Mouse (Mus musculus): ENCODE results near the gene Tomm40l. TPM values are rescaled to one million over a fixed set of nuclear protein-coding genes. Genes with fewer than 3 reads are reported as not detected.

Gene Tomm40l
- polyA plus RNA-seq, 1 experiment from 2014 or later, result 60.7 TPM

DNA sequence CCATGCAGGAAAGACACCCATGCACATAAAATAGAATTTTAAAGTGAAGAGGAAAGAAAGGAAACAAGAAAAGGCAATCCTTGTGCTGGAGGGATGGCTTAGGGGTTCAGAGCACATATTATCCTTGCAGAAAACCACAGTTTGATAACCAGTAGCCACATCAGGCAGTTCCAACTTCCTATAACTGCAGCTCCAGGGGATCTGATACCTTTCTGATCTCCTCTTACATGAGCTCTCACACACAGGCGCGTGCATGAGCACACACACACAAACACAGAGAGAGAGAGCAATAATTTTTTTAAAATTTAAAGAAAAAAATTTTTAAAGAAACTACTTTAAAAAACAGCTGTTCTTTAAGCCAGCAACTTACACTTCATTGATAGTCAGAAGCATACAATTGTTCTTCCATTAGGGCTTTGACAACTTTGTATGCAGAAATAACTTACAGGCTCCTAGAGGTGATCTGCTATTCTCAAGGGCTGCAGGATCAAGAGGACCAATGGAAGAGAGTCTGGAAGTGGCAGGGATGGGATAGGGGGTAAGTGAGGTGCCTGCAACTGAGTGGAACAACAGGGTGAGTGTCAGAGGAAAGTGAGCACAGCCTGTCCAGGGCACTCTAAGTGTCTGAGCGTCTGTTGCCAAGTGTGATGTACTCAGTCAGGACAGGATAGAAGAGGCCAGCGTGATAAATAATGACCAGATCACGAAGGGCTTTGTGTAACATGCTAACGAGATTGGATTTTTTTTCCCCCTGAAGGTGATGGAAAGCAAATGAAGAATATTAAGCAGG is 16.4 kb downstream of the Tomm40l start:
- ATAC-seq (replicated peaks; ENCODE audit: extremely low read depth, insufficient read depth, low FRiP score), result no peak
- Histone ChIP-seq H3K27ac (ENCODE audit: low read length) (no peak overlapping the region), H3K36me3 (ENCODE audit: control insufficient read depth, insufficient read depth) (no peaks in the 10 kb centered on the region), H3K9ac (ENCODE audit: low read length) (no peak overlapping the region), H3K4me3 (ENCODE audit: low read length) (no peak overlapping the region), H3K9me3 (replicated peaks; ENCODE audit: control insufficient read depth, low read length) (no peaks in the 10 kb centered on the region), H3K27me3 (ENCODE audit: control insufficient read depth, insufficient read depth, low read length) (no peaks in the 10 kb centered on the region), H3K4me2 (ENCODE audit: low read depth, low read length) (no peak overlapping the region), H3K4me1 (ENCODE audit: control insufficient read depth, insufficient read depth, low read length) (no peaks in the 10 kb centered on the region)
- 55% methylated on average over 6 of the region's 6 CpGs for WGBS

DNA sequence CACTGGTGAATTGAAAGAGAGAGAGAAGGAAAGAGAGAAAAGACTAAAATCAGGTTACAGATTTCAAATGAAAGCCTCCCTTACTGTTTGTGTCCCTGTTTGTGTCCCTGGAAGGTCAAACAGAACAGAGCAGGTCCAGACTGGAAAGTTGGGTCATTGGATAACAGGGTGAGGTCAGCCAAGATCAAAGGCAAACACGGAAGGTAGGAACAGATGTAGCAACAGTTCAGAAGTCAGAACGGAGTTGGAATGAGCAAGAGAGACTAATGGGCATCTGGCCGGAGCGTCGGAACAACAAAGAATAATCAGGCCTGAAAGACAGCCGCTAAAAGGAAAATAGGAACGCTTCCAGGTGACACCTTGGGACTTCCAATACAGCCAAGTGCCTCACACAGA is 18.1 kb downstream of the Tomm40l start:
- ATAC-seq (replicated peaks; ENCODE audit: extremely low read depth, insufficient read depth, low FRiP score), result no peak
- Histone ChIP-seq H3K9ac (ENCODE audit: low read length) (no peak overlapping the region), H3K4me2 (ENCODE audit: low read depth, low read length) (no peak overlapping the region), H3K9me3 (replicated peaks; ENCODE audit: control insufficient read depth, low read length) (no peaks in the 10 kb centered on the region), H3K27me3 (ENCODE audit: control insufficient read depth, insufficient read depth, low read length) (no peaks in the 10 kb centered on the region), H3K27ac (ENCODE audit: low read length) (no peak overlapping the region), H3K4me3 (ENCODE audit: low read length) (no peak overlapping the region), H3K4me1 (ENCODE audit: control insufficient read depth, insufficient read depth, low read length) (no peaks in the 10 kb centered on the region), H3K36me3 (ENCODE audit: control insufficient read depth, insufficient read depth) (no peaks in the 10 kb centered on the region)
- 62% methylated on average over 7 of the region's 7 CpGs for WGBS

DNA sequence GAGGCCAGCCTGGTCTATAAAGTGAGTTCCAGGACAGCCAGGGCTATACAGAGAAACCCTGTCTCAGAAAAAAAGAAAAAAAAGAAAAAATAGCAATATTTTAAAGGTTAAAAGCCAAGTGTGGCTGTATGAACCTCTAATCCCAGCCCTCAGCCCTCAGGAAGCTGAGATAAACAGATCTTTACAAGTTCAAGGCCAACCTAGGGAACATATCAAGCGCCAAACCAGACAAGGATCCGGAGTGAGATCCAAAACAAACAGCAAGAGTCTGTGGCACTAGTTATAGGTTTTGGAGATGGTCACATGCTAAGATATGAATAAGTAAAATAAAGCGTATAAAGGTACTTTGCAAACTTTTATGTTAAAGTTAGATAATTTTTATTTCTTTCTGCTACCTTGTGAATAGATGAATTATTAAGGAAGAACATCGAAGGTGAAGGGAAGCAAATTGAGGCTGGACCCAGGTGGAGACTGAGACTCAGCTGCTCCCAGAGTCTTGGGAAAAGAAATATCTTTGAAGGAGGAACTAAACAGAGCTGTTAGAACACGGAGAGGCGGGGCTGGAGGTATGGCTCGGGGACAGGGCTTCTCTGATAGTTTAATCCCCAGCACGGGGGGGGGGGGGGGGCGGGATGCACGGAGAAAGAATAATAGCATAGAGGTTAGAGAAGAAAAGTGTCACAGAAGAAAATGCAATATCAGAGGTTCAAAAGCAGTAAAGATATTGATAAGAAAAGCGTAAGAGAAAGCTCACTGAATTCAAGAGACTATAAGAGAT is 18.7 kb downstream of the Tomm40l start:
- H3K27ac ChIP-seq (ENCODE audit: low read length), result no peak overlapping the region
- H3K9me3 ChIP-seq (replicated peaks; ENCODE audit: control insufficient read depth, low read length), result no peaks in the 10 kb centered on the region
- H3K27me3 ChIP-seq (ENCODE audit: control insufficient read depth, insufficient read depth, low read length), result no peaks in the 10 kb centered on the region
- no peaks in the 10 kb centered on the region for H3K4me1 ChIP-seq (ENCODE audit: control insufficient read depth, insufficient read depth, low read length)
- H3K9ac ChIP-seq (ENCODE audit: low read length), result no peak overlapping the region
- no peaks in the 10 kb centered on the region for H3K36me3 ChIP-seq (ENCODE audit: control insufficient read depth, insufficient read depth)
- H3K4me2 ChIP-seq (ENCODE audit: low read depth, low read length), result no peak overlapping the region
- no peak overlapping the region for H3K4me3 ChIP-seq (ENCODE audit: low read length)
- no peak for ATAC-seq (replicated peaks; ENCODE audit: extremely low read depth, insufficient read depth, low FRiP score)
- WGBS, result 62% methylated on average over 10 of the region's 11 CpGs

DNA sequence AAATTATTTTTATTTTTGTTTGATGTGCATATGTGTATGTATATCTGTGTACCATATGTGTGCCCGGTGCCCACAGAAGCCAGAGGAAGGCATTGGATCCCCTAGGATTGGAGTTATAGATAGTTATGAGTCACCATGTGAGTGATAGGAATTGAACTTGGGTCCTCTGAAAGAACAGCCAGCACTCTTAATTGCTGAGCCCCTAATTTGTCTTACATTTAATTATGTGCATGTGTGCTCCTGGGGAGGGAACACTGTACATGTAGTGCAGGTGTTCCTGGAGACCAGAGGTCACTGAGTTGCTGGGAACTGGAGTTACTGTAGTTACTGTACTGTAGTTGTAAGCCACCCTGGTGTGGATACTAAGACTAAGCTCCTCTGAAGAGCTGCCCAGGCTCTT is 21.5 kb downstream of the Tomm40l start:
- no peak overlapping the region for H3K4me2 ChIP-seq (ENCODE audit: low read depth, low read length)
- ATAC-seq (replicated peaks; ENCODE audit: extremely low read depth, insufficient read depth, low FRiP score), result no peak
- H3K9me3 ChIP-seq (replicated peaks; ENCODE audit: control insufficient read depth, low read length), result no peaks in the 10 kb centered on the region
- no peak overlapping the region for H3K27ac ChIP-seq (ENCODE audit: low read length)
- no peaks in the 10 kb centered on the region; the same call in 1 of the 2 replicates for H3K4me1 ChIP-seq (ENCODE audit: control insufficient read depth, insufficient read depth, low read length)
- no peaks in the 10 kb centered on the region for H3K27me3 ChIP-seq (ENCODE audit: control insufficient read depth, insufficient read depth, low read length)
- 86% methylated on average over 1 of the region's 1 CpGs for WGBS
- no peaks in the 10 kb centered on the region for H3K36me3 ChIP-seq (ENCODE audit: control insufficient read depth, insufficient read depth)
- no peak overlapping the region for H3K9ac ChIP-seq (ENCODE audit: low read length)
- no peak overlapping the region for H3K4me3 ChIP-seq (ENCODE audit: low read length)

DNA sequence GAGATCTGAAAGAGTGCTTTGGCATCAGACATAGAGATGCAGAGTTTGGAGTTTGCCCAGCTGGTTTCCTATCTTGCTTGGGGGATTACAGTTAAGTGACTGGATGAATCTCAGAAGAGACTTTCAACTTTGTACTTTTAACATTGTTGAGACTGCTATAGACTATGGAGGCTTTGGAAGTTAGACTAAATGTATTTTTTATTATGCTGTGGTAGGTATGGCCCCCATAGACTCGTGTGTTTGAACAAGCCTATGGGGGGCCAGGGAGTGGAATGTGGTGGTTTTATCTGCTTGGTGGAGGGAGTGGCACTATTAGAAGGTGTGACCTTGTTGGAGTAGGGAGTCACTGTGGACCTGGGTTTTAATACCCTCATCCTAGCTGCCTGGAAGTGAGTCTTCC is 22.8 kb downstream of the Tomm40l start:
- ATAC-seq (replicated peaks; ENCODE audit: extremely low read depth, insufficient read depth, low FRiP score), result no peak
- peaks cover 6% of the 10 kb centered on the region for H3K27me3 ChIP-seq (ENCODE audit: control insufficient read depth, insufficient read depth, low read length)
- H3K36me3 ChIP-seq (ENCODE audit: control insufficient read depth, insufficient read depth), result no peaks in the 10 kb centered on the region
- no peak overlapping the region for H3K4me3 ChIP-seq (ENCODE audit: low read length)
- H3K4me2 ChIP-seq (ENCODE audit: low read depth, low read length), result no peak overlapping the region
- WGBS, result 37% methylated on average over 1 of the region's 1 CpGs
- no peaks in the 10 kb centered on the region for H3K9me3 ChIP-seq (replicated peaks; ENCODE audit: control insufficient read depth, low read length)
- H3K4me1 ChIP-seq (ENCODE audit: control insufficient read depth, insufficient read depth, low read length), result peaks cover 9% of the 10 kb centered on the region
- H3K9ac ChIP-seq (ENCODE audit: low read length), result no peak overlapping the region
- H3K27ac ChIP-seq (ENCODE audit: low read length), result no peak overlapping the region

DNA sequence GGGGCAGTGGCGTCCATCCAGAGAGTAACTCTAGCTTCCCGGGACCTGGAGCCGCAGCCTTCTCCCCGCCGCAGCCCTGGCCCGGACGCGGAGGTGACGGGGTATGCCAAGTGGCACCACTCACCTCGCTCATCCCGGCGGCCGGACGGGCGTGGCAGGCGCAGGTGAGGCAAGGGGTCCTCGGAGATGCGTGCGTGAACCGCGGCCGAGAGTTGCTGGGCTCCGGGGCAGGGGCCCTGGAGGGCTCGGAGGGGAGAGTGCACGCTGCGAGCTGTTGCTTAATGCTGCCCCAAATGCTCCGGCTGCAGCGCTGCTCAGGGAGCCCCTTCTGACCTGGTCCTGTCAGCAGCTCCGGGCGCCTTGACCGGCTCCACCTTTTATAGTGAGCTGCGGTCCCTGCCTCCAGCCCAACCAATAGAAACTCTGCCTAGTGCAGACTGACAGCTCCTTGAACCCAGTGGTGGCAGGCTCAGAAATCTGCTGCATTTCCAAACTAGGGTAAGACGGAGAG is 26.4 kb downstream of the Tomm40l start, which contains the start of gene Pcp4l1:
TSS of gene Pcp4l1 (minus strand) at position 382 of the 511 bp plus-strand sequence.
- peak within 1 kb of the TSS; percentile 96 for H3K4me2 ChIP-seq (ENCODE audit: low read depth, low read length)
- no peaks in the 10 kb centered on the region for H3K36me3 ChIP-seq (ENCODE audit: control insufficient read depth, insufficient read depth)
- peak within 1 kb of the TSS; percentile 83 for H3K9ac ChIP-seq (ENCODE audit: low read length)
- peak; percentile 89 for ATAC-seq (replicated peaks; ENCODE audit: extremely low read depth, insufficient read depth, low FRiP score)
- H3K4me3 ChIP-seq (ENCODE audit: low read length), result peak within 1 kb of the TSS; percentile 69
- H3K9me3 ChIP-seq (replicated peaks; ENCODE audit: control insufficient read depth, low read length), result no peaks in the 10 kb centered on the region
- H3K4me1 ChIP-seq (ENCODE audit: control insufficient read depth, insufficient read depth, low read length), result peaks cover 32% of the 10 kb centered on the region
- WGBS, result 2% methylated on average over 33 of the region's 33 CpGs
- peak within 1 kb of the TSS; percentile 30; the same call in 1 of the 2 replicates for H3K27ac ChIP-seq (ENCODE audit: low read length)
- H3K27me3 ChIP-seq (ENCODE audit: control insufficient read depth, insufficient read depth, low read length), result peaks cover 8% of the 10 kb centered on the region

DNA sequence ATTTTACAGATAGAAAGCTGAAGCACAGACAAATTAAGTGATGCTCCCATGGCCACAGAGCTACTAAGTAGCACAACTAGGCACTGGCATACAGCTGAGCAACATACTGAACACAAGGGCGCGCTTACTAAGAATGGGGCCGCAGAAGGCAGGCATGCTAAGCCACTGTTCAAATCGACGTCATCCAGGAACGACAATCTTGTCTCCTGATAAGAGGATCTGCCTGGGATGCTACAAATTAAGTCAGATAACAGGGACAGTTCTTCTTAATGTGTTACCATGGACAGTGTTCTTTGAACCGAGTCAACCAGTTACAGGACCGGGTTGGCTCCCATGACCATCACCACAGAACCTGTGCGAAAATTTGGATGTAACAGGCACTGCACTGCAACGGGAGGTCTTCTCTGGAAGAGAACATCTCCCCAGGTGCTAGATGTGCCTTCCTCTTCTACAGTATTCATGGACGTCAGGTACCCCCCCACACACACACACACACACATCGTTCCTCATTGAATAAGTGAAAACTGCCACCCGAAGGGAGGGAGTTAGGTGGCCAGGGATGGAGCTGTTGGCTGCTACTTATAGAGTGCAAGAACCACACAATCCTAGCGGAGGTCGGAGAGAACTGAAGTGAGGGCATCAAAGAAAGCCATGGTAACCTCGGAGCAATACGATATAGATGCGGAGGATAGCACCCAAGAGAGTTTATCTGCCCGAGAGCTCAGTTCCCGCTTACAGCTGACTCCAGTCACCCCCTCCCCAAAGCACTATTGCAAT is 27.1 kb downstream of the Tomm40l start:
- Histone ChIP-seq H3K27me3 (ENCODE audit: control insufficient read depth, insufficient read depth, low read length) (peaks cover 8% of the 10 kb centered on the region), H3K9ac (ENCODE audit: low read length) (peak overlapping the region; percentile 83), H3K27ac (ENCODE audit: low read length) (no peak overlapping the region)

DNA sequence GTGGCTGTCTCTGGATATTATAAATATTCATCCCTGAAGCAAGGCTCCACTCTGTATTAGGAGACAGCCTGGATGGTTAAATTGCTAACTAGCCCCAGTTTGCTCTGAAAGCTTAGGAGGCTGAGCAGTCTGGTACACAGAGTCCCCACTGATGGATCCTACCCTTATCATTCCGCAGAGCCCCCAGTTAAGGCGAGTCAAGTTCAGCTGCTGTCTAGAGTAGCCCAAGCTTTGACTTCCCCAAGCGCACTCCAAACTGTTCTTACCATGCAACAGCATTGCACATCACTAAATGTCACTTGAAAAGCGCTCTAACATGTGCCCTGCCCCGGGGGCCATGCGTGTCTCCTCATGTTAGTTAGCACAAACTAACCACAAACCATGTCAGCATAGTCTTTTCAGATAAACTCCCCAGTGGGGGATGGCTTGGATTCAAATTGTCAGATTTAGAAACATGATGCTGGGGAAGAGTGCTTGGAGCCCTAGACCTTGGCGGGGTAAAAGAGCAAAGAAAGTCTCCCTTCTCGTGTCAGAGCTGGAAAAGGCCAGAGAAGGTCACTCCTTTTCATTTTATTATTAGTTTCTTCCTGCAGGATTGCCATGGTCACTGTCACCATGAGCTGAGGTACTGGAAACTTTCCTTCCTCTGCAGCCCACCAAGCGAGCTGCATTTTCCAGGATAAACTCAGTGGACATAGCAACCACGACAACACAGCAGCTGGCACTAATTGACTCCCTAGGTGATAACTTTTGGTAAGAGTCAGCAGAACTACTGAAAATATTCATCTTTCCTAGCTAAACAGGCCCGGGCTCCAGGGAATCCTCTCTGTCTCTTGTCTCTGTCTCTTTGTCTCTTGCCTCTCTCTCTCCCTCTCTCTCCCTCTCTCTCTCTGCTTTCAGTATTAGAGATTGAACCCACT is 28.1 kb downstream of the Tomm40l start:
- no peaks in the 10 kb centered on the region for H3K9me3 ChIP-seq (replicated peaks; ENCODE audit: control insufficient read depth, low read length)
- no peak overlapping the region for H3K27ac ChIP-seq (ENCODE audit: low read length)
- H3K9ac ChIP-seq (ENCODE audit: low read length), result peak overlapping the region; percentile 59; the same call in 1 of the 2 replicates
- no peak for ATAC-seq (replicated peaks; ENCODE audit: extremely low read depth, insufficient read depth, low FRiP score)
- H3K4me2 ChIP-seq (ENCODE audit: low read depth, low read length), result peak overlapping the region; percentile 96
- 48% methylated on average over 11 of the region's 11 CpGs for WGBS
- H3K36me3 ChIP-seq (ENCODE audit: control insufficient read depth, insufficient read depth), result no peaks in the 10 kb centered on the region
- peak overlapping the region; percentile 69; the same call in 1 of the 2 replicates for H3K4me3 ChIP-seq (ENCODE audit: low read length)
- H3K27me3 ChIP-seq (ENCODE audit: control insufficient read depth, insufficient read depth, low read length), result peaks cover 8% of the 10 kb centered on the region
- peaks cover 40% of the 10 kb centered on the region for H3K4me1 ChIP-seq (ENCODE audit: control insufficient read depth, insufficient read depth, low read length)

More for the DNA sequence above, 27.1 kb downstream of the Tomm40l start:
- no peaks in the 10 kb centered on the region for H3K36me3 ChIP-seq (ENCODE audit: control insufficient read depth, insufficient read depth)
- 8% methylated on average over 20 of the region's 20 CpGs for WGBS
- peaks cover 32% of the 10 kb centered on the region for H3K4me1 ChIP-seq (ENCODE audit: control insufficient read depth, insufficient read depth, low read length)
- H3K4me3 ChIP-seq (ENCODE audit: low read length), result peak overlapping the region; percentile 69
- ATAC-seq (replicated peaks; ENCODE audit: extremely low read depth, insufficient read depth, low FRiP score), result no peak
- no peaks in the 10 kb centered on the region for H3K9me3 ChIP-seq (replicated peaks; ENCODE audit: control insufficient read depth, low read length)
- H3K4me2 ChIP-seq (ENCODE audit: low read depth, low read length), result peak overlapping the region; percentile 96
